8 mouse cellular contexts compared by ENCODE assay signal in genomic region chr11:5060756-5061412, GRCm38 (mm10). TPM values are rescaled to one million over a fixed set of nuclear protein-coding genes. Genes with fewer than 3 reads are reported as not detected.
DNase-seq lines count a peak whose midpoint lies in the region; ATAC-seq lines count a peak whose summit lies in the region.

No protein-coding gene starts in this region.

- H3K4me1 ChIP-seq in kidney, embryonic 16.5 days (ENCODE audit: insufficient read depth, low read length): peaks cover 74% of the 10 kb centered on the region
- H3K4me1 ChIP-seq in embryonic facial prominence, embryonic 12.5 days: peaks cover 70% of the 10 kb centered on the region
- H3K4me1 ChIP-seq in hindbrain, embryonic 10.5 days (replicated peaks): peaks cover 89% of the 10 kb centered on the region
- H3K4me1 ChIP-seq in midbrain, embryonic 13.5 days (replicated peaks): peaks cover 83% of the 10 kb centered on the region

- peaks cover 48% of the 10 kb centered on the region for H3K27me3 ChIP-seq in kidney, embryonic 16.5 days (ENCODE audit: insufficient read depth, low read length)
- peaks cover 90% of the 10 kb centered on the region for H3K27me3 ChIP-seq in embryonic facial prominence, embryonic 12.5 days
- peaks cover 91% of the 10 kb centered on the region for H3K27me3 ChIP-seq in hindbrain, embryonic 10.5 days (ENCODE audit: insufficient read depth, poor library complexity, severe bottlenecking)
- peaks cover 91% of the 10 kb centered on the region for H3K27me3 ChIP-seq in midbrain, embryonic 13.5 days

- ATAC-seq in kidney, embryonic 16.5 days (ENCODE audit: low FRiP score, low TSS enrichment): no peak
- no peak for ATAC-seq in embryonic facial prominence, embryonic 12.5 days (ENCODE audit: insufficient number of reproducible peaks, insufficient read depth, low FRiP score, low TSS enrichment)
- no peak for ATAC-seq in midbrain, embryonic 13.5 days
- no peak for ATAC-seq in inflammation-experienced regulatory T-cells, adult 6 months

- H3K4me3 ChIP-seq in kidney, embryonic 16.5 days (ENCODE audit: low read length): peak overlapping the region; percentile 32
- H3K4me3 ChIP-seq in embryonic facial prominence, embryonic 12.5 days: peak overlapping the region; percentile 36
- peak overlapping the region; percentile 51 for H3K4me3 ChIP-seq in hindbrain, embryonic 10.5 days
- H3K4me3 ChIP-seq in midbrain, embryonic 13.5 days (replicated peaks): peak overlapping the region; percentile 36

- WGBS in kidney, embryonic 16.5 days: 63% methylated on average over 28 of the region's 28 CpGs
- 49% methylated on average over 28 of the region's 28 CpGs for WGBS in embryonic facial prominence, embryonic 12.5 days
- WGBS in hindbrain, embryonic 10.5 days: 43% methylated on average over 28 of the region's 28 CpGs
- 51% methylated on average over 28 of the region's 28 CpGs for WGBS in midbrain, embryonic 13.5 days

- H3K36me3 ChIP-seq in kidney, embryonic 16.5 days (ENCODE audit: insufficient read depth, low read length): no peaks in the 10 kb centered on the region
- H3K36me3 ChIP-seq in embryonic facial prominence, embryonic 12.5 days: no peaks in the 10 kb centered on the region; the same call in 1 of the 2 replicates
- H3K36me3 ChIP-seq in hindbrain, embryonic 10.5 days: no peaks in the 10 kb centered on the region
- H3K36me3 ChIP-seq in midbrain, embryonic 13.5 days: no peaks in the 10 kb centered on the region; the same call in 1 of the 2 replicates

- no peak overlapping the region for H3K9ac ChIP-seq in kidney, embryonic 16.5 days (replicated peaks; ENCODE audit: low read length)
- no peak overlapping the region for H3K9ac ChIP-seq in embryonic facial prominence, embryonic 12.5 days
- H3K9ac ChIP-seq in midbrain, embryonic 13.5 days (replicated peaks): peak overlapping the region; percentile 59

- no peak for DNase-seq in kidney, adult 8-10 months
- DNase-seq in hindbrain, embryonic 10.5 days (ENCODE audit: low spot score): peak; percentile 59
- DNase-seq in urinary bladder, postnatal 4 days (ENCODE audit: low spot score in 2 of 2): no peak
- DNase-seq in thymus, postnatal 4 days: no peak

- H3K27ac ChIP-seq in kidney, embryonic 16.5 days (ENCODE audit: low read length): no peak overlapping the region
- H3K27ac ChIP-seq in embryonic facial prominence, embryonic 12.5 days: no peak overlapping the region
- 0 out of 2 replicates have a peak overlapping the region, but pooled peaks have one; percentile 17 for H3K27ac ChIP-seq in hindbrain, embryonic 10.5 days
- H3K27ac ChIP-seq in midbrain, embryonic 13.5 days: no peak overlapping the region

- H3K9me3 ChIP-seq in kidney, embryonic 16.5 days (ENCODE audit: low read length): no peaks in the 10 kb centered on the region
- no peaks in the 10 kb centered on the region for H3K9me3 ChIP-seq in embryonic facial prominence, embryonic 12.5 days
- no peaks in the 10 kb centered on the region for H3K9me3 ChIP-seq in hindbrain, embryonic 10.5 days
- no peaks in the 10 kb centered on the region for H3K9me3 ChIP-seq in midbrain, embryonic 13.5 days

- peak overlapping the region; percentile 68 for H3K4me2 ChIP-seq in kidney, embryonic 16.5 days (replicated peaks; ENCODE audit: low read depth, low read length)
- H3K4me2 ChIP-seq in embryonic facial prominence, embryonic 12.5 days (replicated peaks): peak overlapping the region; percentile 75
- peak overlapping the region; percentile 67 for H3K4me2 ChIP-seq in midbrain, embryonic 13.5 days (replicated peaks)

RNA-seq across cellular contexts. Expression of gene Rasl10a, which starts 3.0 kb away (rescaled TPM):
- polyA plus RNA-seq in kidney, embryonic 16.5 days (2015; fragmentation: Nextera tagmentation; extraction: Ambion mirVana): 2.9 and 3.0 TPM in 2 replicates
- 1.1 TPM in 2 replicates for polyA plus RNA-seq in embryonic facial prominence, embryonic 12.5 days (2016; fragmentation: Nextera tagmentation; extraction: Ambion mirVana)
- 0.44 and 0.84 TPM in 2 replicates for polyA plus RNA-seq in hindbrain, embryonic 10.5 days (2016; fragmentation: Nextera tagmentation; extraction: Ambion mirVana)
- 0.55 and 0.66 TPM in 2 replicates for polyA plus RNA-seq in midbrain, embryonic 13.5 days (2015; fragmentation: Nextera tagmentation; extraction: Ambion mirVana)
- not detected for polyA plus RNA-seq in inflammation-experienced regulatory T-cells, adult 6 months (2017; shearing (Covaris generic))

RNA-seq across cellular contexts. Expression of gene Gas2l1, which starts 4.2 kb away (rescaled TPM):
- polyA plus RNA-seq in kidney, embryonic 16.5 days (2015; fragmentation: Nextera tagmentation; extraction: Ambion mirVana): 28.4 and 28.7 TPM in 2 replicates
- polyA plus RNA-seq in embryonic facial prominence, embryonic 12.5 days (2016; fragmentation: Nextera tagmentation; extraction: Ambion mirVana): 44.3 and 47.6 TPM in 2 replicates
- polyA plus RNA-seq in hindbrain, embryonic 10.5 days (2016; fragmentation: Nextera tagmentation; extraction: Ambion mirVana): 25.5 and 34.9 TPM in 2 replicates
- polyA plus RNA-seq in midbrain, embryonic 13.5 days (2015; fragmentation: Nextera tagmentation; extraction: Ambion mirVana): 13.0 and 20.9 TPM in 2 replicates
- under 1 TPM; 0.58 to 0.94 (median 0.91) TPM for polyA plus RNA-seq in inflammation-experienced regulatory T-cells, adult 6 months (2017; shearing (Covaris generic))

RNA-seq across cellular contexts. Expression of gene Rhbdd3, which starts 37.8 kb away (rescaled TPM):
- 35.1 and 39.0 TPM in 2 replicates for polyA plus RNA-seq in kidney, embryonic 16.5 days (2015; fragmentation: Nextera tagmentation; extraction: Ambion mirVana)
- 26.4 and 27.9 TPM in 2 replicates for polyA plus RNA-seq in embryonic facial prominence, embryonic 12.5 days (2016; fragmentation: Nextera tagmentation; extraction: Ambion mirVana)
- 29.1 and 29.3 TPM in 2 replicates for polyA plus RNA-seq in hindbrain, embryonic 10.5 days (2016; fragmentation: Nextera tagmentation; extraction: Ambion mirVana)
- 32.8 and 33.1 TPM in 2 replicates for polyA plus RNA-seq in midbrain, embryonic 13.5 days (2015; fragmentation: Nextera tagmentation; extraction: Ambion mirVana)
- 1 to 10 TPM; 3.3 to 4.6 (median 4.6) TPM for polyA plus RNA-seq in inflammation-experienced regulatory T-cells, adult 6 months (2017; shearing (Covaris generic))

RNA-seq across cellular contexts. Expression of gene Ewsr1, which starts 38.2 kb away (rescaled TPM):
- 859 and 884 TPM in 2 replicates for polyA plus RNA-seq in kidney, embryonic 16.5 days (2015; fragmentation: Nextera tagmentation; extraction: Ambion mirVana)
- 949 and 978 TPM in 2 replicates for polyA plus RNA-seq in embryonic facial prominence, embryonic 12.5 days (2016; fragmentation: Nextera tagmentation; extraction: Ambion mirVana)
- 877 and 924 TPM in 2 replicates for polyA plus RNA-seq in hindbrain, embryonic 10.5 days (2016; fragmentation: Nextera tagmentation; extraction: Ambion mirVana)
- polyA plus RNA-seq in midbrain, embryonic 13.5 days (2015; fragmentation: Nextera tagmentation; extraction: Ambion mirVana): 724 and 776 TPM in 2 replicates
- 100 to 1,000 TPM; 136 to 174 (median 140) TPM for polyA plus RNA-seq in inflammation-experienced regulatory T-cells, adult 6 months (2017; shearing (Covaris generic))
